Mouse (Mus musculus): ENCODE data around the gene Dzip1l. TPM values are rescaled to one million over a fixed set of nuclear protein-coding genes. Genes with fewer than 3 reads are reported as not detected.

Gene Dzip1l
- total RNA-seq, 2 experiments from 2014 or later = 22.6 to 25.3 TPM

- DNase-seq (ENCODE audit: extremely low spot score in 1 of 2, low spot score in 1 of 2) = no peak
Measured at GRCm38 (mm10) chr9:99645416-99645815, 16.1 kb downstream of the Dzip1l start.

- DNase-seq (ENCODE audit: extremely low spot score in 1 of 2, low spot score in 1 of 2) = no peak
Measured at GRCm38 (mm10) chr9:99646102-99646501, 16.8 kb downstream of the Dzip1l start.

GRCm38 (mm10) chr9:99660756-99661155 is 31.5 kb downstream of the Dzip1l start:
- no peak for DNase-seq (ENCODE audit: extremely low spot score in 1 of 2, low spot score in 1 of 2)

- DNase-seq (ENCODE audit: extremely low spot score in 1 of 2, low spot score in 1 of 2) = no peak
Measured at GRCm38 (mm10) chr9:99661606-99662166, 32.4 kb downstream of the Dzip1l start.

GRCm38 (mm10) chr9:99662406-99662805 is 33.1 kb downstream of the Dzip1l start:
- peak; percentile 54 to 79 for DNase-seq (ENCODE audit: extremely low spot score in 1 of 2, low spot score in 1 of 2)

GRCm38 (mm10) chr9:99662887-99663286 is 33.6 kb downstream of the Dzip1l start:
- DNase-seq (ENCODE audit: extremely low spot score in 1 of 2, low spot score in 1 of 2) = no peak

- no peak for DNase-seq (ENCODE audit: extremely low spot score in 1 of 2, low spot score in 1 of 2)
Measured at GRCm38 (mm10) chr9:99667596-99667995, 38.3 kb downstream of the Dzip1l start.

- no peak for DNase-seq (ENCODE audit: extremely low spot score in 1 of 2, low spot score in 1 of 2)
Measured at GRCm38 (mm10) chr9:99671603-99672002, 42.3 kb downstream of the Dzip1l start.

GRCm38 (mm10) chr9:99675714-99676113 is 46.4 kb downstream of the Dzip1l start:
- no peak for DNase-seq (ENCODE audit: extremely low spot score in 1 of 2, low spot score in 1 of 2)

- DNase-seq (ENCODE audit: extremely low spot score in 1 of 2, low spot score in 1 of 2) = peak in 1 of 2 experiments; percentile 31
Measured at GRCm38 (mm10) chr9:99681980-99682570, 52.8 kb downstream of the Dzip1l start.

- DNase-seq (ENCODE audit: extremely low spot score in 1 of 2, low spot score in 1 of 2) = no peak
Measured at GRCm38 (mm10) chr9:99685061-99685521, 55.8 kb downstream of the Dzip1l start.

GRCm38 (mm10) chr9:99685536-99686231 is 56.4 kb downstream of the Dzip1l start:
- DNase-seq (ENCODE audit: extremely low spot score in 1 of 2, low spot score in 1 of 2) = no peak

- no peak for DNase-seq (ENCODE audit: extremely low spot score in 1 of 2, low spot score in 1 of 2)
Measured at GRCm38 (mm10) chr9:99689796-99690195, 60.5 kb downstream of the Dzip1l start.

GRCm38 (mm10) chr9:99690386-99690785 is 61.1 kb downstream of the Dzip1l start:
- DNase-seq (ENCODE audit: extremely low spot score in 1 of 2, low spot score in 1 of 2) = no peak

- DNase-seq (ENCODE audit: extremely low spot score in 1 of 2, low spot score in 1 of 2) = no peak
Measured at GRCm38 (mm10) chr9:99694961-99695360, 65.7 kb downstream of the Dzip1l start.

GRCm38 (mm10) chr9:99699752-99700389 is 70.6 kb downstream of the Dzip1l start:
- DNase-seq (ENCODE audit: extremely low spot score in 1 of 2, low spot score in 1 of 2) = no peak

GRCm38 (mm10) chr9:99701187-99701586 is 71.9 kb downstream of the Dzip1l start:
- DNase-seq (ENCODE audit: extremely low spot score in 1 of 2, low spot score in 1 of 2) = no peak

- no peak for DNase-seq (ENCODE audit: extremely low spot score in 1 of 2, low spot score in 1 of 2)
Measured at GRCm38 (mm10) chr9:99702215-99702614, 72.9 kb downstream of the Dzip1l start.

- no peak for DNase-seq (ENCODE audit: extremely low spot score in 1 of 2, low spot score in 1 of 2)
Measured at GRCm38 (mm10) chr9:99703711-99704110, 74.4 kb downstream of the Dzip1l start.

- no peak for DNase-seq (ENCODE audit: extremely low spot score in 1 of 2, low spot score in 1 of 2)
Measured at GRCm38 (mm10) chr9:99706264-99706663, 77.0 kb downstream of the Dzip1l start.

GRCm38 (mm10) chr9:99707425-99708126 is 78.3 kb downstream of the Dzip1l start:
- no peak for DNase-seq (ENCODE audit: extremely low spot score in 1 of 2, low spot score in 1 of 2)

All from layer of hippocampus, postnatal 25 days (tissue).